Mouse (Mus musculus) intestine, embryonic 16.5 days (tissue): ENCODE data around the gene Olfr341. TPM values are rescaled to one million over a fixed set of nuclear protein-coding genes. Genes with fewer than 3 reads are reported as not detected.

ENCODE experiments used
- ATAC-seq: fragments of 200-750 bp; cut with Nextera tagmentation; 2 replicates; pipeline ENCODE4 v1.8.0; 2017; ENCODE audit warnings: moderate TSS enrichment, moderate library complexity
- H3K27ac ChIP-seq: fragments of 300-500 bp; sonication (generic); 2 replicates; pipeline ENCODE4 v1.5.1; 2014; ENCODE audit warnings: mild to moderate bottlenecking, low read length
- H3K27me3 ChIP-seq: fragments of 300-500 bp; sonication (generic); replicated peaks from 2 replicates; pipeline ENCODE4 v1.6.1; 2014; ENCODE audit warnings: low read length, control low read depth, mixed read lengths; ENCODE audit not compliant: control insufficient read depth, insufficient read depth
- H3K36me3 ChIP-seq: fragments of 300-500 bp; sonication (generic); 2 replicates; pipeline ENCODE4 v1.6.1; 2014; ENCODE audit warnings: low read length, control low read depth; ENCODE audit not compliant: control insufficient read depth, insufficient read depth
- H3K4me1 ChIP-seq: fragments of 300-500 bp; sonication (generic); 2 replicates; pipeline ENCODE4 v1.6.1; 2014; ENCODE audit warnings: low read length, control low read depth, mixed read lengths; ENCODE audit not compliant: control insufficient read depth, insufficient read depth
- H3K4me2 ChIP-seq: fragments of 300-500 bp; sonication (generic); 2 replicates; pipeline ENCODE4 v1.6.1; 2014; ENCODE audit warnings: low read depth, low read length, control low read depth
- H3K4me3 ChIP-seq: fragments of 300-500 bp; sonication (generic); 2 replicates; pipeline ENCODE4 v1.5.1; 2014; ENCODE audit warnings: mild to moderate bottlenecking, low read length
- H3K9ac ChIP-seq: fragments of 300-500 bp; sonication (generic); 2 replicates; pipeline ENCODE4 v1.6.1; 2014; ENCODE audit warnings: low read depth, low read length
- H3K9me3 ChIP-seq: fragments of 300-500 bp; sonication (generic); 2 replicates; pipeline ENCODE4 v1.6.1; 2016; ENCODE audit warnings: low read length, control low read depth; ENCODE audit not compliant: control insufficient read depth
- WGBS: fragments of 180-500 bp; shearing (Covaris S2); extraction: QIAGEN DNeasy Blood & Tissue Kit; methylation state at CpG from one replicate; pipeline ENCODE4 v1.1.7; 2014; 5-methylcytosine and 5-hydroxymethylcytosine counted together
- polyA plus RNA-seq: library from polyadenylated mRNA; unstranded; fragments of >200 nt; fragmentation: Nextera tagmentation; extraction: Ambion mirVana; gene quantifications from 2 replicates; pipeline ENCODE4 v1.2.1, GENCODE M21; 2015

Olfr341 gene
- polyA plus RNA-seq: not detected in 2 replicates

DNA sequence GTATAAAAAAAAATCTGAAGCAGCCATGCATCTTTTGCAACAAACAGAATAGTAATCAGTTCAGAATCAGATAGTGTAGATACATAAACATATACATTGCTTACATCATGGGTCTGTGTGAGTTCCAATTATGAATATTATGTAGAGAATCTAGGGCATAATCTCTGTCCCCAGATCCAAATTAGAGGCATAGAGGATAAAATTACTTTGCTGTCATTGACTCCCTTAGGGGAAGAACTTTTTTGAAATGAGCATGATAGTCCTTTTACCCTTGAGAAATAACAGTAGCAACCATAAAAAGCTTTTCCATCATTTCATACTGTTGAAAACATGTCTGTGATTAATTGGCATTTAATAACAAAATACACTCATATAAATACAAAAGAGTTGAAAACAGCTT lies at the start of gene Olfr341:
TSS of gene Olfr341 (minus strand) at position 101 of the 400 bp plus-strand sequence.
- Histone ChIP-seq H3K27me3 (no peaks in the 10 kb centered on the region), H3K4me3 (no peak within 1 kb of the TSS), H3K9ac (no peak within 1 kb of the TSS), H3K9me3 (no peaks in the 10 kb centered on the region), H3K4me2 (no peak within 1 kb of the TSS), H3K4me1 (no peaks in the 10 kb centered on the region), H3K27ac (no peak within 1 kb of the TSS), H3K36me3 (no peaks in the 10 kb centered on the region)
- no peak for ATAC-seq

DNA sequence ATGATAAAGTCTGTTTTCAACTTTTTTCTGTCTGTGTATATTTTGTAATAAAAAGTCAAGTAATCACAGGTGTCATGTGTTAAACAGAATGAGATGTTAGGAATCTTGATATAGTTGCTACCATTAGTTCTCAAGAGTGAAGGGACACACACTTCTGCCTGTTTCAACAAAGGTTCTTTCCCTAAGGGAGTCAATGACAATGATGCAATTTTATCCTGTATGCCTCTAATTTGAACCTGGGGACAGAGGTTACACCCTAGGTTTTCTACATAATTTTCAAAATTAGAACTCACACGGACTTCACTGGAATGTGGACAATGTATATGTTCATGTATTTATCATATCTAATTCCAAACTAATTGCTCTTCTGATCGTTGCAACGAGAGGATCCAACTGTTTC lies 42.4 kb upstream of the Olfr341 start, which contains the start of gene Olfr342:
TSS of gene Olfr342 (plus strand) at position 301 of the 400 bp plus-strand sequence.
- Histone ChIP-seq H3K4me3 (no peak within 1 kb of the TSS), H3K27me3 (no peaks in the 10 kb centered on the region), H3K4me1 (no peaks in the 10 kb centered on the region), H3K9ac (no peak within 1 kb of the TSS), H3K9me3 (peaks cover 4% of the 10 kb centered on the region; the same call in 1 of the 2 replicates), H3K4me2 (no peak within 1 kb of the TSS), H3K27ac (no peak within 1 kb of the TSS), H3K36me3 (no peaks in the 10 kb centered on the region)
- ATAC-seq: no peak
- WGBS: 73% methylated on average over 3 of the region's 3 CpGs

DNA sequence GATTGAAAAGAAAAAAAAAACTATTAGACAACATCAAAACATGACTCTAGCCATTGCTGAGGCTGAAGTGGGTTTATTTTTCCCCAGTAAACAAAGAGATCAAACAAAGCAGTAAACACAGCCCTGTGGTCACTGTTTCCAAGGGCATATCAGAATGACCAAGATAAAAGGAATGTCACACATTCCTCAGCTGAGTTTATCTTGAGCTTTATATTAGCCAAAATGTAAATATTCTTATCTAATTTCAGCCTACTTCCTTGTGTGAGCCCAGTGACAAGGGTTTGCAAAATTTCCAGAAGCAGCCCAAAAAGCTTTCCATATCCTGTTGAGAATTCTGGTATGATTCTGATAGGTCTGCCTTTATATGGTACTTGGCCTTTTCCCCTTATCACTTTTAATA lies 8.6 kb downstream of the Olfr341 start:
- no peak overlapping the region for H3K4me3 ChIP-seq
- H3K4me1 ChIP-seq: no peaks in the 10 kb centered on the region
- ATAC-seq: no peak
- no peaks in the 10 kb centered on the region for H3K9me3 ChIP-seq
- H3K27ac ChIP-seq: no peak overlapping the region
- no peak overlapping the region for H3K9ac ChIP-seq
- H3K4me2 ChIP-seq: no peak overlapping the region
- H3K36me3 ChIP-seq: no peaks in the 10 kb centered on the region
- H3K27me3 ChIP-seq: no peaks in the 10 kb centered on the region

DNA sequence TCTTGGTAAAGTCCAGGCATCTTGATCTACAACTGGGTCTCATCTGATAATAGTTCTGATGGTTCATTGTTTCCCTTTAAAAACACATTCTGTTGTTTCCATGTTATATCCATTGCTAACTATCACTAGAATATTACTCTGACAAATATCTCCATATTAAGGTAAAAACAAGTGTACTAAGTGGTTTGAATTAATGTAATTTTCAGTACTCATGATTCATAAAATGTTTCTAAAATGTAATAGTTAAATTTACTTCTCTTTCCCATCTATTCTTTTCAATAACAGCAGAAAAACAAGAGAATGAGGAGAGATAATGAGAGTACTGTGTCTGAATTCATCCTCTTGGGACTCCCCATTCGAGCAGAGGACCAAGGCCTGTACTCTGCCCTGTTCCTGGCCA lies 30.0 kb downstream of the Olfr341 start, which contains the start of gene Olfr340:
TSS of gene Olfr340 (plus strand) at position 301 of the 400 bp plus-strand sequence.
- no peak within 1 kb of the TSS for H3K9ac ChIP-seq
- H3K27ac ChIP-seq: no peak within 1 kb of the TSS
- no peaks in the 10 kb centered on the region for H3K36me3 ChIP-seq
- no peaks in the 10 kb centered on the region for H3K4me1 ChIP-seq
- no peak within 1 kb of the TSS for H3K4me3 ChIP-seq
- no peaks in the 10 kb centered on the region for H3K9me3 ChIP-seq
- ATAC-seq: no peak
- H3K4me2 ChIP-seq: no peak within 1 kb of the TSS
- no peaks in the 10 kb centered on the region for H3K27me3 ChIP-seq
- 78% methylated on average over 1 of the region's 1 CpGs for WGBS

Other genes with a start within 250 kb of the Olfr341 start
- not detected in 2 replicates for gene Olfr338, start 108.9 kb downstream of the Olfr341 start, polyA plus RNA-seq
- gene Olfr339, start 63.5 kb downstream of the Olfr341 start, polyA plus RNA-seq: not detected in 2 replicates
- not detected in 2 replicates for gene Olfr340, start 29.9 kb downstream of the Olfr341 start, polyA plus RNA-seq
- not detected in 2 replicates for gene Olfr342, start 42.5 kb upstream of the Olfr341 start, polyA plus RNA-seq
- not detected in 2 replicates for gene Olfr344, start 84.2 kb upstream of the Olfr341 start, polyA plus RNA-seq
- not detected in 2 replicates for gene Olfr345, start 157.6 kb upstream of the Olfr341 start, polyA plus RNA-seq
- not detected in 2 replicates for gene Olfr346, start 203.3 kb upstream of the Olfr341 start, polyA plus RNA-seq
- gene Olfr347, start 249.4 kb upstream of the Olfr341 start, polyA plus RNA-seq: not detected in 2 replicates